Mouse (Mus musculus): ENCODE data around the gene Stam2. TPM values are rescaled to one million over a fixed set of nuclear protein-coding genes. Genes with fewer than 3 reads are reported as not detected.

Stam2 gene
- total and polyA plus RNA-seq, 3 experiments: 9.3 to 20.5 (median 16.5) TPM

DNA sequence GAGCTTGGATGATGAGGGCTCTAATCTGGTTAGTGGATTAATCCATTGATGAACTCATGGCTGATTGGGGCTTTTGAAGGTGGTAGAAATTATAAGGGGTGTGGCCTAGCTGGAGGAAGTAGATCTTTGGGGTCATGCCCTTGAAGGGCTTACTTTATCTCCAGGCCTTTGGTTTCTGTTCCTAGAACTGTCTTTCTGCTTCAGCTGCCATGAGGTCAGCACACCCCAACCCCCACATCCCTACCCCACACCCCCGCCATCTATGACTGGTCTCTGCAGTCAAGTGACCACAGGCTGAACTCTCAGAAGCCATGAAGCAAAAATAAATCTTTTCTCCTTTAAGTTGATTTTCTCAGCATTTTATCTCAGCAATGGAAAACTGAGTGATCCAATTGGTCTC, 68.9 kb downstream of the Stam2 start:
- H3K4me1 ChIP-seq (ENCODE audit: control insufficient read depth in 1 of 2, insufficient read depth in 2 of 2): peaks cover 2 to 43% of the 10 kb centered on the region in 2 experiments; a peak in 2 of 4 replicates
- H3K4me3 ChIP-seq (replicated peaks in 1 of 3; ENCODE audit: low read depth in 2 of 3, low read length in 2 of 3, poor library complexity in 1 of 3): no peak overlapping the region
- H3K4me2 ChIP-seq (ENCODE audit: insufficient read depth, low read depth, poor library complexity, severe bottlenecking): no peak overlapping the region; the same call in 1 of the 2 replicates
- dilution Hi-C loops (cut with MboI; ENCODE audit: extremely low pct_ligation_motif_present, extremely low pct_unique_long_range_greater_than_20kb, low sequenced_read_pairs): no loop called here
- in situ Hi-C loops (cut with MboI; ENCODE audit: low pct_ligation_motif_present, low pct_unique_long_range_greater_than_20kb, low sequenced_read_pairs): no loop called here
- TF ChIP-seq MXI1 (IDR thresholded peaks at IDR 0.05; ENCODE audit: low read depth, low read length): no peak
- peak; percentile 62; the same call in 1 of the 2 replicates for TF ChIP-seq MYC (IDR thresholded peaks at IDR 0.05; ENCODE audit: low read depth, low read length)
- TF ChIP-seq MEF2A (IDR thresholded peaks at IDR 0.05; ENCODE audit: borderline replicate concordance, low read depth, low read length): peak; percentile 12; the same call in 1 of the 2 replicates
- TF ChIP-seq IRF4 (IDR thresholded peaks at IDR 0.05; ENCODE audit: low read depth, low read length): peak; percentile 75
- TF ChIP-seq TCF12 (IDR thresholded peaks at IDR 0.05; ENCODE audit: low read depth, low read length): 0 out of 2 replicates have a peak, but pooled peaks have one; percentile 15
- TF ChIP-seq USF1 (IDR thresholded peaks at IDR 0.05; ENCODE audit: low read depth, low read length): no peak
- TF ChIP-seq GABPA (IDR thresholded peaks at IDR 0.05; ENCODE audit: insufficient replicate concordance, low read depth, low read length): no peak
- TF ChIP-seq ETS1 (conservative IDR thresholded peaks at IDR 0.05; ENCODE audit: low read depth, low read length): peak; percentile 54; the same call in 1 of the 2 replicates
- TF ChIP-seq BHLHE40 (IDR thresholded peaks at IDR 0.05; ENCODE audit: low read depth, low read length): peak; percentile 41; the same call in 1 of the 2 replicates
- peak; percentile 25; the same call in 1 of the 2 replicates for TF ChIP-seq JUND (conservative IDR thresholded peaks at IDR 0.05; ENCODE audit: low read depth, low read length)
- TF ChIP-seq SIN3A (IDR thresholded peaks at IDR 0.05; ENCODE audit: low read length): 0 out of 2 replicates have a peak, but pooled peaks have one; percentile 36
- TF ChIP-seq ELF1 (IDR thresholded peaks at IDR 0.05; ENCODE audit: low read depth, low read length): peak; percentile 31; the same call in 1 of the 2 replicates
- TF ChIP-seq MAX (IDR thresholded peaks at IDR 0.05; ENCODE audit: low read length): peak; percentile 61
- TF ChIP-seq CHD1 (IDR thresholded peaks at IDR 0.05; ENCODE audit: low read depth, low read length): no peak
- TF ChIP-seq PAX5 (IDR thresholded peaks at IDR 0.05; ENCODE audit: low read length): no peak
- TF ChIP-seq SMC3 (IDR thresholded peaks at IDR 0.05; ENCODE audit: low read depth, low read length): no peak
- TF ChIP-seq HCFC1 (IDR thresholded peaks at IDR 0.05; ENCODE audit: low read depth, low read length): peak; percentile 61
- no peak for TF ChIP-seq RAD21 (IDR thresholded peaks at IDR 0.05; ENCODE audit: low read depth, low read length)
- TF ChIP-seq EP300 (IDR thresholded peaks at IDR 0.05; ENCODE audit: low read length): peak; percentile 59
- peak; percentile 91 for TF ChIP-seq CHD2 (IDR thresholded peaks at IDR 0.05; ENCODE audit: low read length)
- DNase-seq (ENCODE audit: extremely low read depth): peak; percentile 81
- H3K36me3 ChIP-seq (replicated peaks in 1 of 2; ENCODE audit: control insufficient read depth in 1 of 2, insufficient read depth in 1 of 2, low read length in 1 of 2): no peaks in the 10 kb centered on the region
- no peak overlapping the region for H3K9ac ChIP-seq (ENCODE audit: insufficient read depth, low read depth)
- H3K79me2 ChIP-seq (replicated peaks; ENCODE audit: control insufficient read depth, extremely low read depth, insufficient read depth, poor library complexity, severe bottlenecking): no peaks in the 10 kb centered on the region
- H3K27ac ChIP-seq (ENCODE audit: insufficient read depth, low read depth): no peak overlapping the region
- peaks cover 4% of the 10 kb centered on the region for H3K27me3 ChIP-seq (replicated peaks)
- H3K9me3 ChIP-seq (replicated peaks; ENCODE audit: low read length): no peaks in the 10 kb centered on the region

DNA sequence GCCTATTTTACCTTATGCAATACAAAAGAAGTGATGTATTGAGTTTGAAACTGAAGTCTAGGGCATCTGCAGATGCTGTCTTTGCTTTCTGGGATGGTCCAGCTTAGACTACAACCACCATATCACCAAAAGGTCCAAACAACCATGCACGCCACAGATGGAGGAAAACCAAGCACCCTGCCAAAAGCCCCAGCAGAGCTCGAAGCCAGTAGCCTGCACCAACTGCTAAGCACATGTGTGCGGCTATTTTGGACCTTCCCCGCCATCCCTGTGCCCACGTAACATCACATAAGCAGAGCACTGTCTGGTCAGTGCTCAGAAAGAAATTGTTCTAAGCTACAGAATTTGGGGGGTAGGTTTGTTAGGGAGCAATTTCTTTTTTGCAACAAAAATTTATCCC, 71.3 kb downstream of the Stam2 start:
- Histone ChIP-seq H3K4me3 (replicated peaks in 1 of 3; ENCODE audit: low read depth in 2 of 3, low read length in 2 of 3, poor library complexity in 1 of 3) (no peak overlapping the region), H3K27me3 (replicated peaks) (peaks cover 4% of the 10 kb centered on the region), H3K27ac (ENCODE audit: insufficient read depth, low read depth) (no peak overlapping the region), H3K4me2 (ENCODE audit: insufficient read depth, low read depth, poor library complexity, severe bottlenecking) (no peak overlapping the region), H3K36me3 (replicated peaks in 1 of 2; ENCODE audit: control insufficient read depth in 1 of 2, insufficient read depth in 1 of 2, low read length in 1 of 2) (peaks cover 0 to 2% of the 10 kb centered on the region in 2 experiments), H3K79me2 (replicated peaks; ENCODE audit: control insufficient read depth, extremely low read depth, insufficient read depth, poor library complexity, severe bottlenecking) (no peaks in the 10 kb centered on the region; the same call in 1 of the 2 replicates), H3K9ac (ENCODE audit: insufficient read depth, low read depth) (no peak overlapping the region), H3K9me3 (replicated peaks; ENCODE audit: low read length) (peaks cover 4% of the 10 kb centered on the region), H3K4me1 (ENCODE audit: control insufficient read depth in 1 of 2, insufficient read depth in 2 of 2) (peaks cover 0 to 39% of the 10 kb centered on the region in 2 experiments; a peak in 2 of 4 replicates)
- no peak for DNase-seq (ENCODE audit: extremely low read depth)
- TF ChIP-seq NRF1 (IDR thresholded peaks at IDR 0.05; ENCODE audit: low read depth, low read length) (no peak), USF2 (conservative IDR thresholded peaks at IDR 0.05; ENCODE audit: low read depth, low read length) (no peak), TBP (conservative IDR thresholded peaks at IDR 0.05; ENCODE audit: low read depth, low read length) (no peak), KAT2A (IDR thresholded peaks at IDR 0.05; ENCODE audit: insufficient replicate concordance, low read length) (no peak), CHD2 (IDR thresholded peaks at IDR 0.05; ENCODE audit: low read length) (no peak), RAD21 (IDR thresholded peaks at IDR 0.05; ENCODE audit: low read depth, low read length) (no peak), JUND (conservative IDR thresholded peaks at IDR 0.05; ENCODE audit: low read depth, low read length) (no peak), BHLHE40 (IDR thresholded peaks at IDR 0.05; ENCODE audit: low read depth, low read length) (no peak), ZNF384 (IDR thresholded peaks at IDR 0.05; ENCODE audit: low read depth, low read length) (no peak), EP300 (IDR thresholded peaks at IDR 0.05; ENCODE audit: low read length) (no peak), ZKSCAN1 (IDR thresholded peaks at IDR 0.05; ENCODE audit: borderline replicate concordance, low read depth, low read length) (no peak), MAZ (IDR thresholded peaks at IDR 0.05; ENCODE audit: low read depth, low read length) (no peak), TCF12 (IDR thresholded peaks at IDR 0.05; ENCODE audit: low read depth, low read length) (no peak), CHD1 (IDR thresholded peaks at IDR 0.05; ENCODE audit: low read depth, low read length) (no peak), ZMIZ1 (IDR thresholded peaks at IDR 0.05; ENCODE audit: low read depth, low read length) (no peak), RCOR1 (conservative IDR thresholded peaks at IDR 0.05; ENCODE audit: low read depth, low read length) (no peak), MXI1 (IDR thresholded peaks at IDR 0.05; ENCODE audit: low read depth, low read length) (no peak), MAX (IDR thresholded peaks at IDR 0.05; ENCODE audit: low read length) (no peak), JUN (IDR thresholded peaks at IDR 0.05; ENCODE audit: insufficient read depth, low read depth, low read length) (no peak)
- dilution Hi-C loops (cut with MboI; ENCODE audit: extremely low pct_ligation_motif_present, extremely low pct_unique_long_range_greater_than_20kb, low sequenced_read_pairs): no loop called here
- in situ Hi-C loops (cut with MboI; ENCODE audit: low pct_ligation_motif_present, low pct_unique_long_range_greater_than_20kb, low sequenced_read_pairs): no loop called here
